In the genomic region with DNA sequence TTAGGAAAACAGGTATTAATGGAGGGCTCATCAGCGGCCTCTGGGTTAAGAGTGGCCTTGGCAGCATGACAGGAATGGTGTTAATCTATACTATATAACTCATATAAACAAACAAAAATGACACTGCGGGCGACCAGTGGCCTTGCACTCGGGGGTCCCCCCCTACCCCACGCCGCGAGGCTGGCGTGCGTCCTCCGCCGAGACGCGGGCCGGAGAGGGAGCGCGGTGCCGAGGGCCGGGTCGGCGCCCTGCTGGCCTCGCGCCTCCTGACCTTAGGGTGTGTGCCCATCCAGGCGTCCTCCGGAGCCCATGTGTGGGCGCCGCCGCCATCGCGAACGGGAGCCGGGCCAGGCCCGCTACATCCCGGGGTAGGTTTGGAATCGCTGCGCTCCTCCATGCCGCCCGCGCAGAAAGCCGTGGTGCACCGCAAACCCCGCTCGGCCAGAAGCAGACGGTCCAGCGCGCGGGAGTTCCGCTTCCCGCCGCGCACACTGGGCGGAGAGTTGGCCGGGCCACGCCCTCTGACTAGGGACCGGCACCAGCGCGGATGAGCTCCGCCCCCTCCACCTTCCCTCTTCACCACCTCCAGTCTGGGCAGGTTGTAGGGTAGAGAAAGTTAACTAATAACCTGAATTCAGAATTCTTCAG, we compare ENCODE assay signal across 8 mouse cellular contexts. TPM values are rescaled to one million over a fixed set of nuclear protein-coding genes. Genes with fewer than 3 reads are reported as not detected.
DNase-seq lines count a peak whose midpoint lies in the region; ATAC-seq lines count a peak whose summit lies in the region.

Gene Tsen15 (minus strand): TSS at position 501 of the 648 bp plus-strand sequence.

- 0 out of 2 replicates have a peak, but pooled peaks cover 6% of the 10 kb centered on the region for H3K36me3 ChIP-seq in hindbrain, embryonic 15.5 days

- H3K4me3 ChIP-seq in hindbrain, embryonic 15.5 days: peak within 1 kb of the TSS; percentile 90

- H3K4me2 ChIP-seq in hindbrain, embryonic 15.5 days: peak within 1 kb of the TSS; percentile 73

- WGBS in hindbrain, embryonic 15.5 days: under 1% methylated on average over 56 of the region's 57 CpGs

- 0 out of 2 replicates have a peak, but pooled peaks cover 4% of the 10 kb centered on the region for H3K4me1 ChIP-seq in hindbrain, embryonic 15.5 days (replicated peaks)

- no peaks in the 10 kb centered on the region for H3K9me3 ChIP-seq in hindbrain, embryonic 15.5 days

- DNase-seq in WW6 (ENCODE audit: low read depth, low spot score): peak; percentile 56
- DNase-seq in cerebellum, postnatal 4 days (ENCODE audit: low spot score in 2 of 2): peak; percentile 53 to 78
- DNase-seq in gastrocnemius, adult 18-20 months (ENCODE audit: low spot score): peak; percentile 84
- DNase-seq in left cerebral cortex, adult 11 months (ENCODE audit: low spot score): peak; percentile 73
- DNase-seq in lung, postnatal 36 days: peak; percentile 90
- DNase-seq in retina, embryonic 14.5 days (ENCODE audit: low spot score): peak; percentile 79
- DNase-seq in thymus, postnatal 36 days: peak; percentile 85

- ATAC-seq in hindbrain, embryonic 15.5 days (ENCODE audit: low FRiP score, low read depth): peak; percentile 94

- H3K9ac ChIP-seq in hindbrain, embryonic 15.5 days: peak within 1 kb of the TSS; percentile 84

- no peak within 1 kb of the TSS for H3K27ac ChIP-seq in hindbrain, embryonic 15.5 days (replicated peaks)

- 0 out of 2 replicates have a peak, but pooled peaks cover 2% of the 10 kb centered on the region for H3K27me3 ChIP-seq in hindbrain, embryonic 15.5 days

RNA-seq across cellular contexts. Expression of gene Tsen15, which starts in this region (rescaled TPM):
- 10 to 100 TPM; 13.4 to 16.1 TPM for total RNA-seq in gastrocnemius, adult 18-20 months (2021)
- polyA plus RNA-seq in hindbrain, embryonic 15.5 days (2015; fragmentation: Nextera tagmentation; extraction: Ambion mirVana): 39.9 and 43.8 TPM in 2 replicates
